Mouse (Mus musculus) thymus, adult 2 months (tissue): ENCODE measurements around the gene Ghr.

ENCODE experiments used
- CTCF ChIP-seq: fragments of 200-500 bp; IDR thresholded peaks from 2 replicates; pipeline ENCODE4 v1.5.1; 2012; ENCODE audit warnings: mild to moderate bottlenecking, control low read depth, low read length, moderate library complexity, borderline replicate concordance; ENCODE audit not compliant: control insufficient read depth, poor library complexity, insufficient read depth; ENCODE audit errors: extremely low read depth
- POLR2A ChIP-seq: fragments of 200-500 bp; IDR thresholded peaks from 2 replicates; pipeline ENCODE4 v1.6.1; 2012; ENCODE audit warnings: mild to moderate bottlenecking, low read length, control low read depth, moderate library complexity; ENCODE audit not compliant: control insufficient read depth, poor library complexity, insufficient read depth; ENCODE audit errors: extremely low read depth

DNA sequence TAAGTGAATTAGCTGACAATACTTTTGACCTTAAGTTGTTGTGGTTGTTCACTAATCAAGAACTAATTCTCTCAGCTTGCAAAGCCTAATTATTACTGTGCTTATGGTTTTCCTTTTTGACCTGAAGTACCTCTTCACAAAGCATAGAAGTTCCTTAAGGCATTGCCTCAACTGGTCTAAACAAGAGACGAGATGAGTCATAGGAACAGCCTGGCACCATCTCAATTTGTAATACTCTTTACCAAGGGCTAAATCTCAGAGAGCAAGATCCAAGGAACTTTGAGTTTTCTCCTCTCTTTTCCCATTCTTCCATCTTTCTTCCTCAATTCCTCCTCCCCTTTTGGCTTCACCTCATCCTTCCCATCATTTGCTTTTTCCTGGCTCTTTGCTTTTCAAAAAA, 69.3 kb downstream of the Ghr start:
- no peak for TF ChIP-seq POLR2A
- no peak for TF ChIP-seq CTCF
